Mouse (Mus musculus) spleen, adult 10 weeks (tissue): Measurements from ENCODE around the gene Selenop. TPM values are rescaled to one million over a fixed set of nuclear protein-coding genes. Genes with fewer than 3 reads are reported as not detected.

Experiments
- polyA plus RNA-seq: library from polyadenylated mRNA; stranded (reverse); fragments of 350-450 nt; fragmentation: Illumina TruSeq; extraction: RNeasy Lipid Tissue Mini Kit (QIAGEN cat#74804); gene quantifications from one replicate; pipeline ENCODE4 v1.2.3, GENCODE M21; 2015; ENCODE audit warnings: low replicate concordance; ENCODE audit not compliant: insufficient read depth

The Selenop gene
- polyA plus RNA-seq: 620 TPM

GRCm38 (mm10) chr15:3268247-3268646 lies at the start of gene Selenop:
Gene Selenop (plus strand): TSS chr15:3268547.

GRCm38 (mm10) chr15:3303426-3303825 lies 35.1 kb downstream of the Selenop start, which contains the start of gene Ccdc152:
Gene Ccdc152 (minus strand): TSS chr15:3303526.

Other genes starting within 250 kb of the Selenop start
- not detected for gene Ccdc152, start 35.0 kb downstream of the Selenop start, polyA plus RNA-seq